Mouse (Mus musculus) midbrain, embryonic 16.5 days (tissue): ENCODE measurements at regions not wholly inside any gene's neighbourhood (a gene's known extent, or its start where the extent isn't known, plus 50 kb on each side); places are given as distances from the start of the nearest gene placed in this dataset.

Experiments used
- ATAC-seq: fragments of 200-750 bp; cut with Nextera tagmentation; 2 replicates; pipeline ENCODE4 v1.8.0; 2017; ENCODE audit warnings: moderate TSS enrichment
- H3K27ac ChIP-seq: fragments of 300-500 bp; sonication (generic); 2 replicates; pipeline ENCODE4 v1.5.1; 2014; ENCODE audit warnings: mild to moderate bottlenecking, low read length, mixed read lengths
- H3K27me3 ChIP-seq: fragments of 300-500 bp; sonication (generic); 2 replicates; pipeline ENCODE4 v1.6.1; 2014; ENCODE audit warnings: low read depth, low read length, mixed read lengths; ENCODE audit not compliant: control insufficient read depth, insufficient read depth
- H3K36me3 ChIP-seq: fragments of 300-500 bp; sonication (generic); 2 replicates; pipeline ENCODE4 v1.6.1; 2014; ENCODE audit warnings: mild to moderate bottlenecking, low read length, moderate library complexity, mixed read lengths; ENCODE audit not compliant: control insufficient read depth, insufficient read depth
- H3K4me1 ChIP-seq: fragments of 300-500 bp; sonication (generic); 2 replicates; pipeline ENCODE4 v1.6.1; 2014; ENCODE audit warnings: mild to moderate bottlenecking, low read length, mixed read lengths; ENCODE audit not compliant: control insufficient read depth, insufficient read depth
- H3K4me2 ChIP-seq: fragments of 300-500 bp; sonication (generic); 2 replicates; pipeline ENCODE4 v1.6.1; 2014; ENCODE audit warnings: mild to moderate bottlenecking, low read length, mixed read lengths
- H3K4me3 ChIP-seq: fragments of 300-500 bp; sonication (generic); 2 replicates; pipeline ENCODE4 v1.5.1; 2014; ENCODE audit warnings: low read depth, mild to moderate bottlenecking, low read length, moderate library complexity, mixed read lengths
- H3K9ac ChIP-seq: fragments of 300-500 bp; sonication (generic); 2 replicates; pipeline ENCODE4 v1.6.1; 2014; ENCODE audit warnings: low read depth, low read length, mixed read lengths
- H3K9me3 ChIP-seq: fragments of 300-500 bp; sonication (generic); replicated peaks from 2 replicates; pipeline ENCODE4 v1.6.1; 2014; ENCODE audit warnings: mild to moderate bottlenecking, low read length, mixed read lengths; ENCODE audit not compliant: control insufficient read depth, poor library complexity, severe bottlenecking
- WGBS: fragments of 180-500 bp; shearing (Covaris S2); extraction: QIAGEN DNeasy Blood & Tissue Kit; methylation state at CpG from one replicate; pipeline ENCODE4 v1.1.7; 2014; 5-methylcytosine and 5-hydroxymethylcytosine counted together

GRCm38 (mm10) chr9:74556116-74556515 lies 305.6 kb upstream of the Onecut1 start:
- Histone ChIP-seq H3K4me1 (no peaks in the 10 kb centered on the region), H3K9me3 (no peaks in the 10 kb centered on the region), H3K9ac (no peak overlapping the region), H3K4me2 (no peak overlapping the region), H3K4me3 (no peak overlapping the region), H3K27me3 (no peaks in the 10 kb centered on the region), H3K27ac (no peak overlapping the region), H3K36me3 (no peaks in the 10 kb centered on the region)
- 44% methylated on average over 5 of the region's 5 CpGs for WGBS
- no peak for ATAC-seq

- no peaks in the 10 kb centered on the region for H3K27me3 ChIP-seq
- no peak overlapping the region for H3K4me2 ChIP-seq
- no peaks in the 10 kb centered on the region for H3K9me3 ChIP-seq
- WGBS: 62% methylated on average over 4 of the region's 4 CpGs
- no peak for ATAC-seq
- H3K4me1 ChIP-seq: peaks cover 7% of the 10 kb centered on the region; the same call in 1 of the 2 replicates
- H3K27ac ChIP-seq: peak overlapping the region; percentile 43; the same call in 1 of the 2 replicates
- H3K9ac ChIP-seq: no peak overlapping the region
- no peak overlapping the region for H3K4me3 ChIP-seq
- no peaks in the 10 kb centered on the region for H3K36me3 ChIP-seq
These were observed 269.0 kb upstream of the Onecut1 start for GRCm38 (mm10) chr9:74592757-74593156.

GRCm38 (mm10) chr9:74593970-74594369 lies 267.8 kb upstream of the Onecut1 start:
- Histone ChIP-seq H3K27me3 (no peaks in the 10 kb centered on the region), H3K4me3 (no peak overlapping the region), H3K36me3 (no peaks in the 10 kb centered on the region), H3K27ac (no peak overlapping the region), H3K9ac (no peak overlapping the region), H3K4me2 (no peak overlapping the region), H3K4me1 (peaks cover 7% of the 10 kb centered on the region; the same call in 1 of the 2 replicates), H3K9me3 (no peaks in the 10 kb centered on the region)
- ATAC-seq: no peak
- 95% methylated on average over 4 of the region's 4 CpGs for WGBS

GRCm38 (mm10) chr9:74604415-74604814 lies 257.3 kb upstream of the Onecut1 start:
- ATAC-seq: no peak
- Histone ChIP-seq H3K36me3 (no peaks in the 10 kb centered on the region), H3K9ac (no peak overlapping the region), H3K4me2 (no peak overlapping the region), H3K4me3 (no peak overlapping the region), H3K4me1 (no peaks in the 10 kb centered on the region), H3K27me3 (no peaks in the 10 kb centered on the region), H3K9me3 (no peaks in the 10 kb centered on the region), H3K27ac (no peak overlapping the region)
- 100% methylated on average over 1 of the region's 1 CpGs for WGBS

- no peak overlapping the region for H3K4me2 ChIP-seq
- H3K27me3 ChIP-seq: no peaks in the 10 kb centered on the region
- H3K27ac ChIP-seq: no peak overlapping the region
- H3K9ac ChIP-seq: no peak overlapping the region
- H3K9me3 ChIP-seq: no peaks in the 10 kb centered on the region
- no peaks in the 10 kb centered on the region for H3K36me3 ChIP-seq
- no peak overlapping the region for H3K4me3 ChIP-seq
- ATAC-seq: no peak
- H3K4me1 ChIP-seq: no peaks in the 10 kb centered on the region
These were observed 239.8 kb upstream of the Onecut1 start for GRCm38 (mm10) chr9:74621957-74622356.

- Histone ChIP-seq H3K27me3 (no peaks in the 10 kb centered on the region), H3K4me2 (no peak overlapping the region), H3K4me1 (peaks cover 8% of the 10 kb centered on the region; the same call in 1 of the 2 replicates), H3K4me3 (no peak overlapping the region), H3K9me3 (no peaks in the 10 kb centered on the region), H3K9ac (no peak overlapping the region), H3K36me3 (no peaks in the 10 kb centered on the region), H3K27ac (no peak overlapping the region)
- ATAC-seq: no peak
- WGBS: 87% methylated on average over 2 of the region's 2 CpGs
These were observed 216.3 kb upstream of the Onecut1 start for GRCm38 (mm10) chr9:74645394-74645793.

- H3K4me2 ChIP-seq: no peak overlapping the region
- no peak overlapping the region for H3K27ac ChIP-seq
- H3K9ac ChIP-seq: no peak overlapping the region
- no peaks in the 10 kb centered on the region for H3K27me3 ChIP-seq
- H3K9me3 ChIP-seq: no peaks in the 10 kb centered on the region
- peaks cover 8% of the 10 kb centered on the region; the same call in 1 of the 2 replicates for H3K4me1 ChIP-seq
- H3K4me3 ChIP-seq: no peak overlapping the region
- H3K36me3 ChIP-seq: no peaks in the 10 kb centered on the region
- 29% methylated on average over 5 of the region's 5 CpGs for WGBS
- no peak for ATAC-seq
These were observed 211.7 kb upstream of the Onecut1 start for GRCm38 (mm10) chr9:74650036-74650435.

- no peak overlapping the region for H3K4me3 ChIP-seq
- H3K27me3 ChIP-seq: no peaks in the 10 kb centered on the region
- H3K9ac ChIP-seq: no peak overlapping the region
- no peak overlapping the region for H3K4me2 ChIP-seq
- H3K9me3 ChIP-seq: no peaks in the 10 kb centered on the region
- no peaks in the 10 kb centered on the region for H3K36me3 ChIP-seq
- no peak overlapping the region for H3K27ac ChIP-seq
- no peak for ATAC-seq
- WGBS: 67% methylated on average over 1 of the region's 1 CpGs
- no peaks in the 10 kb centered on the region for H3K4me1 ChIP-seq
These were observed 205.8 kb upstream of the Onecut1 start for GRCm38 (mm10) chr9:74655956-74656355.

- ATAC-seq: no peak
- no peak overlapping the region for H3K9ac ChIP-seq
- H3K4me3 ChIP-seq: no peak overlapping the region
- H3K9me3 ChIP-seq: no peaks in the 10 kb centered on the region
- no peaks in the 10 kb centered on the region for H3K4me1 ChIP-seq
- 85% methylated on average over 10 of the region's 10 CpGs for WGBS
- no peak overlapping the region for H3K27ac ChIP-seq
- no peak overlapping the region for H3K4me2 ChIP-seq
- no peaks in the 10 kb centered on the region for H3K36me3 ChIP-seq
- no peaks in the 10 kb centered on the region for H3K27me3 ChIP-seq
These were observed 205.3 kb upstream of the Onecut1 start for GRCm38 (mm10) chr9:74656392-74656791.
